Mouse (Mus musculus) hindbrain, embryonic 15.5 days (tissue): ENCODE results near the gene Spryd4. TPM values are rescaled to one million over a fixed set of nuclear protein-coding genes. Genes with fewer than 3 reads are reported as not detected.
"Not testable (repeated sequence)": the region's sequence is repeated elsewhere in the genome, so short reads cannot be mapped to it uniquely, and the experiment has no call there.

ENCODE experiments used
- ATAC-seq: fragments of 200-750 bp; cut with Nextera tagmentation; 2 replicates; pipeline ENCODE4 v1.8.0; 2017; ENCODE audit warnings: low read depth, moderate number of reproducible peaks, moderate TSS enrichment; ENCODE audit not compliant: low FRiP score
- H3K27ac ChIP-seq: fragments of 300-500 bp; sonication (generic); replicated peaks from 2 replicates; pipeline ENCODE4 v1.5.1; 2015; ENCODE audit warnings: mild to moderate bottlenecking, inconsistent platforms
- H3K27me3 ChIP-seq: fragments of 300-500 bp; sonication (generic); 2 replicates; pipeline ENCODE4 v1.6.1; 2015; ENCODE audit warnings: control low read depth, inconsistent platforms
- H3K36me3 ChIP-seq: fragments of 300-500 bp; sonication (generic); 2 replicates; pipeline ENCODE4 v1.6.1; 2015; ENCODE audit warnings: control low read depth, inconsistent platforms
- H3K4me1 ChIP-seq: fragments of 300-500 bp; sonication (generic); replicated peaks from 2 replicates; pipeline ENCODE4 v1.6.1; 2015; ENCODE audit warnings: control low read depth, inconsistent platforms
- H3K4me2 ChIP-seq: fragments of 300-500 bp; sonication (generic); 2 replicates; pipeline ENCODE4 v1.6.1; 2015; ENCODE audit warnings: moderate library complexity, mild to moderate bottlenecking, inconsistent platforms
- H3K4me3 ChIP-seq: fragments of 300-500 bp; sonication (generic); 2 replicates; pipeline ENCODE4 v1.5.1; 2015; ENCODE audit warnings: mild to moderate bottlenecking, inconsistent platforms
- H3K9ac ChIP-seq: fragments of 300-500 bp; sonication (generic); 2 replicates; pipeline ENCODE4 v1.6.1; 2015; ENCODE audit warnings: inconsistent platforms
- H3K9me3 ChIP-seq: fragments of 300-500 bp; sonication (generic); 2 replicates; pipeline ENCODE4 v1.6.1; 2016; ENCODE audit warnings: control low read depth, inconsistent platforms
- WGBS: fragments of 180-500 bp; shearing (Covaris S2); methylation state at CpG from one replicate; pipeline ENCODE4 v1.1.7; 2015; 5-methylcytosine and 5-hydroxymethylcytosine counted together
- polyA plus RNA-seq: library from polyadenylated mRNA; unstranded; fragments of >200 nt; fragmentation: Nextera tagmentation; extraction: Ambion mirVana; gene quantifications from 2 replicates; pipeline ENCODE4 v1.2.1, GENCODE M21; 2015

Gene Spryd4
- polyA plus RNA-seq, 1 experiment from 2014 or later, result 20.6 TPM

- H3K27me3 ChIP-seq, result peaks cover 18% of the 10 kb centered on the region
- peak; percentile 92 for ATAC-seq
- peak overlapping the region; percentile 62 for H3K9ac ChIP-seq
- peak overlapping the region; percentile 99 for H3K4me2 ChIP-seq
- H3K36me3 ChIP-seq, result no peaks in the 10 kb centered on the region
- H3K4me1 ChIP-seq, result peaks cover 8% of the 10 kb centered on the region
- 0 out of 2 replicates have a peak overlapping the region, but pooled peaks have one; percentile 53 for H3K27ac ChIP-seq
- 1% methylated on average over 66 of the region's 79 CpGs for WGBS
- peak overlapping the region; percentile 87 for H3K4me3 ChIP-seq
- H3K9me3 ChIP-seq, result no peaks in the 10 kb centered on the region
Observed at GRCm38 (mm10) chr10:128194551-128195461, 16.8 kb downstream of the Spryd4 start.

GRCm38 (mm10) chr10:128194024-128194550, 17.5 kb downstream of the Spryd4 start, which contains the start of gene Gls2:
Gls2 (plus strand) TSS chr10:128194457.
- Histone ChIP-seq H3K4me2 (peak within 1 kb of the TSS; percentile 99), H3K4me3 (peak within 1 kb of the TSS; percentile 87), H3K9me3 (no peaks in the 10 kb centered on the region), H3K27me3 (peaks cover 18% of the 10 kb centered on the region), H3K36me3 (no peaks in the 10 kb centered on the region), H3K4me1 (peaks cover 8% of the 10 kb centered on the region), H3K27ac (peak within 1 kb of the TSS; percentile 53; the same call in 1 of the 2 replicates), H3K9ac (peak within 1 kb of the TSS; percentile 62)
- WGBS, result under 1% methylated on average over 46 of the region's 46 CpGs
- ATAC-seq, result peak; percentile 98

- Histone ChIP-seq H3K4me3 (no peak overlapping the region), H3K4me1 (peaks cover 11% of the 10 kb centered on the region), H3K36me3 (no peaks in the 10 kb centered on the region), H3K9me3 (no peaks in the 10 kb centered on the region), H3K27me3 (peaks cover 18% of the 10 kb centered on the region), H3K27ac (no peak overlapping the region), H3K9ac (no peak overlapping the region), H3K4me2 (no peak overlapping the region)
- no peak for ATAC-seq
- 92% methylated on average over 6 of the region's 6 CpGs for WGBS
Observed at GRCm38 (mm10) chr10:128193113-128193512, 18.5 kb downstream of the Spryd4 start.

- not testable (repeated sequence) for H3K4me3 ChIP-seq, H3K9ac ChIP-seq, H3K9me3 ChIP-seq, H3K27ac ChIP-seq, H3K4me2 ChIP-seq, ATAC-seq, H3K36me3 ChIP-seq
- Histone ChIP-seq H3K4me1 (peaks cover 11% of the 10 kb centered on the region), H3K27me3 (peaks cover 17% of the 10 kb centered on the region)
- WGBS, result 94% methylated on average over 3 of the region's 3 CpGs
Observed at GRCm38 (mm10) chr10:128192030-128192766, 19.4 kb downstream of the Spryd4 start.

- H3K4me2 ChIP-seq, result no peak overlapping the region
- no peak overlapping the region for H3K27ac ChIP-seq
- no peak for ATAC-seq
- H3K36me3 ChIP-seq, result no peaks in the 10 kb centered on the region
- no peaks in the 10 kb centered on the region for H3K9me3 ChIP-seq
- H3K9ac ChIP-seq, result no peak overlapping the region
- H3K4me3 ChIP-seq, result no peak overlapping the region
- peaks cover 10% of the 10 kb centered on the region for H3K27me3 ChIP-seq
- WGBS, result 89% methylated on average over 2 of the region's 2 CpGs
- peaks cover 11% of the 10 kb centered on the region for H3K4me1 ChIP-seq
Observed at GRCm38 (mm10) chr10:128191472-128191871, 20.1 kb downstream of the Spryd4 start.

- H3K9me3 ChIP-seq, result no peaks in the 10 kb centered on the region
- ATAC-seq, result no peak
- no peak overlapping the region for H3K4me3 ChIP-seq
- 48% methylated on average over 2 of the region's 2 CpGs for WGBS
- no peak overlapping the region for H3K4me2 ChIP-seq
- no peak overlapping the region for H3K27ac ChIP-seq
- 0 out of 2 replicates have a peak, but pooled peaks cover 3% of the 10 kb centered on the region for H3K4me1 ChIP-seq
- 0 out of 2 replicates have a peak, but pooled peaks cover 2% of the 10 kb centered on the region for H3K27me3 ChIP-seq
- H3K36me3 ChIP-seq, result no peaks in the 10 kb centered on the region
- no peak overlapping the region for H3K9ac ChIP-seq
Observed at GRCm38 (mm10) chr10:128188242-128188877, 23.2 kb downstream of the Spryd4 start.

GRCm38 (mm10) chr10:128187181-128187605, 24.4 kb downstream of the Spryd4 start:
- no peak overlapping the region for H3K27ac ChIP-seq
- 0 out of 2 replicates have a peak, but pooled peaks cover 2% of the 10 kb centered on the region for H3K27me3 ChIP-seq
- no peaks in the 10 kb centered on the region for H3K9me3 ChIP-seq
- H3K36me3 ChIP-seq, result no peaks in the 10 kb centered on the region
- 0 out of 2 replicates have a peak, but pooled peaks cover 3% of the 10 kb centered on the region for H3K4me1 ChIP-seq
- H3K4me2 ChIP-seq, result no peak overlapping the region
- WGBS, result 66% methylated on average over 5 of the region's 5 CpGs
- no peak overlapping the region for H3K9ac ChIP-seq
- ATAC-seq, result no peak
- H3K4me3 ChIP-seq, result no peak overlapping the region

GRCm38 (mm10) chr10:128185959-128186358, 25.6 kb downstream of the Spryd4 start:
- 45% methylated on average over 2 of the region's 2 CpGs for WGBS
- H3K27ac ChIP-seq, result no peak overlapping the region
- no peak for ATAC-seq
- H3K36me3 ChIP-seq, result no peaks in the 10 kb centered on the region
- H3K27me3 ChIP-seq, result no peaks in the 10 kb centered on the region
- no peak overlapping the region for H3K9ac ChIP-seq
- no peak overlapping the region for H3K4me3 ChIP-seq
- H3K4me1 ChIP-seq, result 0 out of 2 replicates have a peak, but pooled peaks cover 3% of the 10 kb centered on the region
- no peaks in the 10 kb centered on the region for H3K9me3 ChIP-seq
- H3K4me2 ChIP-seq, result no peak overlapping the region

- Histone ChIP-seq H3K27ac (no peak overlapping the region), H3K27me3 (no peaks in the 10 kb centered on the region), H3K4me1 (0 out of 2 replicates have a peak, but pooled peaks cover 3% of the 10 kb centered on the region), H3K9me3 (no peaks in the 10 kb centered on the region), H3K4me3 (no peak overlapping the region), H3K9ac (no peak overlapping the region), H3K4me2 (no peak overlapping the region), H3K36me3 (no peaks in the 10 kb centered on the region)
- 80% methylated on average over 6 of the region's 6 CpGs for WGBS
- no peak for ATAC-seq
Observed at GRCm38 (mm10) chr10:128185277-128185940, 26.2 kb downstream of the Spryd4 start.

- no peaks in the 10 kb centered on the region for H3K27me3 ChIP-seq
- no peak overlapping the region for H3K27ac ChIP-seq
- H3K4me3 ChIP-seq, result no peak overlapping the region
- 89% methylated on average over 2 of the region's 2 CpGs for WGBS
- no peak overlapping the region for H3K9ac ChIP-seq
- no peak for ATAC-seq
- H3K36me3 ChIP-seq, result no peaks in the 10 kb centered on the region
- 0 out of 2 replicates have a peak, but pooled peaks cover 3% of the 10 kb centered on the region for H3K4me1 ChIP-seq
- no peaks in the 10 kb centered on the region for H3K9me3 ChIP-seq
- no peak overlapping the region for H3K4me2 ChIP-seq
Observed at GRCm38 (mm10) chr10:128184296-128184695, 27.3 kb downstream of the Spryd4 start.

GRCm38 (mm10) chr10:128179989-128180388, 31.6 kb downstream of the Spryd4 start, which contains the start of gene Rbms2:
Rbms2 (minus strand) TSS chr10:128180297.
- H3K4me3 ChIP-seq, result 0 out of 2 replicates have a peak within 1 kb of the TSS, but pooled peaks have one; percentile 9
- peak within 1 kb of the TSS; percentile 21; the same call in 1 of the 2 replicates for H3K4me2 ChIP-seq
- H3K36me3 ChIP-seq, result no peaks in the 10 kb centered on the region
- no peaks in the 10 kb centered on the region for H3K9me3 ChIP-seq
- H3K27me3 ChIP-seq, result no peaks in the 10 kb centered on the region
- H3K9ac ChIP-seq, result no peak within 1 kb of the TSS
- 7% methylated on average over 6 of the region's 6 CpGs for WGBS
- H3K27ac ChIP-seq, result 0 out of 2 replicates have a peak within 1 kb of the TSS, but pooled peaks have one; percentile 18
- H3K4me1 ChIP-seq, result peaks cover 11% of the 10 kb centered on the region
- ATAC-seq, result no peak
